Mouse (Mus musculus): ENCODE measurements at regions not wholly inside any gene's neighbourhood (a gene's known extent, or its start where the extent isn't known, plus 50 kb on each side); places are given as distances from the start of the nearest gene placed in this dataset.

- 85% methylated on average over 2 of the region's 2 CpGs for WGBS
- ATAC-seq (ENCODE audit: low FRiP score, low TSS enrichment): no peak
Observed at GRCm38 (mm10) chr13:35241443-35241842, 214.5 kb upstream of the Eci2 start.

GRCm38 (mm10) chr13:35243946-35244345 lies 217.1 kb upstream of the Eci2 start:
- H3K27ac ChIP-seq (ENCODE audit: low read depth, low read length): no peak overlapping the region
- H3K36me3 ChIP-seq (ENCODE audit: control insufficient read depth, insufficient read depth, low read length): no peaks in the 10 kb centered on the region

More at GRCm38 (mm10) chr13:35241443-35241842, 214.5 kb upstream of the Eci2 start:
- Histone ChIP-seq H3K27ac (ENCODE audit: low read depth, low read length) (no peak overlapping the region), H3K4me1 (ENCODE audit: control insufficient read depth, insufficient read depth, low read length) (no peaks in the 10 kb centered on the region), H3K9ac (ENCODE audit: low read depth, low read length) (no peak overlapping the region), H3K27me3 (ENCODE audit: control insufficient read depth, insufficient read depth, low read length) (no peaks in the 10 kb centered on the region), H3K4me3 (ENCODE audit: low read length) (no peak overlapping the region), H3K4me2 (replicated peaks; ENCODE audit: low read depth, low read length) (no peak overlapping the region), H3K36me3 (ENCODE audit: control insufficient read depth, insufficient read depth, low read length) (no peaks in the 10 kb centered on the region), H3K9me3 (ENCODE audit: control insufficient read depth, low read length) (no peaks in the 10 kb centered on the region)

GRCm38 (mm10) chr13:35257386-35257785 lies 230.5 kb upstream of the Eci2 start:
- no peak overlapping the region for H3K4me3 ChIP-seq (ENCODE audit: low read length)

More at GRCm38 (mm10) chr13:35243946-35244345, 217.1 kb upstream of the Eci2 start:
- Histone ChIP-seq H3K9ac (ENCODE audit: low read depth, low read length) (no peak overlapping the region), H3K4me2 (replicated peaks; ENCODE audit: low read depth, low read length) (no peak overlapping the region), H3K9me3 (ENCODE audit: control insufficient read depth, low read length) (no peaks in the 10 kb centered on the region), H3K4me3 (ENCODE audit: low read length) (no peak overlapping the region), H3K27me3 (ENCODE audit: control insufficient read depth, insufficient read depth, low read length) (no peaks in the 10 kb centered on the region), H3K4me1 (ENCODE audit: control insufficient read depth, insufficient read depth, low read length) (no peaks in the 10 kb centered on the region)
- ATAC-seq (ENCODE audit: low FRiP score, low TSS enrichment): no peak

GRCm38 (mm10) chr13:35258720-35259119 lies 231.8 kb upstream of the Eci2 start:
- no peak overlapping the region for H3K27ac ChIP-seq (ENCODE audit: low read depth, low read length)
- WGBS: 93% methylated on average over 1 of the region's 1 CpGs
- H3K27me3 ChIP-seq (ENCODE audit: control insufficient read depth, insufficient read depth, low read length): no peaks in the 10 kb centered on the region

More at GRCm38 (mm10) chr13:35257386-35257785, 230.5 kb upstream of the Eci2 start:
- ATAC-seq (ENCODE audit: low FRiP score, low TSS enrichment): no peak
- no peaks in the 10 kb centered on the region for H3K9me3 ChIP-seq (ENCODE audit: control insufficient read depth, low read length)
- 87% methylated on average over 2 of the region's 2 CpGs for WGBS
- no peak overlapping the region for H3K4me2 ChIP-seq (replicated peaks; ENCODE audit: low read depth, low read length)
- H3K4me1 ChIP-seq (ENCODE audit: control insufficient read depth, insufficient read depth, low read length): no peaks in the 10 kb centered on the region
- H3K27me3 ChIP-seq (ENCODE audit: control insufficient read depth, insufficient read depth, low read length): no peaks in the 10 kb centered on the region
- H3K27ac ChIP-seq (ENCODE audit: low read depth, low read length): no peak overlapping the region
- no peak overlapping the region for H3K9ac ChIP-seq (ENCODE audit: low read depth, low read length)
- H3K36me3 ChIP-seq (ENCODE audit: control insufficient read depth, insufficient read depth, low read length): no peaks in the 10 kb centered on the region

GRCm38 (mm10) chr13:35283959-35284358 lies 257.1 kb upstream of the Eci2 start:
- Histone ChIP-seq H3K9ac (ENCODE audit: low read depth, low read length) (no peak overlapping the region), H3K9me3 (ENCODE audit: control insufficient read depth, low read length) (no peaks in the 10 kb centered on the region), H3K4me3 (ENCODE audit: low read length) (no peak overlapping the region), H3K27me3 (ENCODE audit: control insufficient read depth, insufficient read depth, low read length) (no peaks in the 10 kb centered on the region), H3K27ac (ENCODE audit: low read depth, low read length) (no peak overlapping the region), H3K4me2 (replicated peaks; ENCODE audit: low read depth, low read length) (no peak overlapping the region), H3K4me1 (ENCODE audit: control insufficient read depth, insufficient read depth, low read length) (no peaks in the 10 kb centered on the region), H3K36me3 (ENCODE audit: control insufficient read depth, insufficient read depth, low read length) (no peaks in the 10 kb centered on the region)
- 0 out of 2 replicates have a peak, but pooled peaks have one; percentile 49 for ATAC-seq (ENCODE audit: low FRiP score, low TSS enrichment)
- 54% methylated on average over 1 of the region's 1 CpGs for WGBS

More at GRCm38 (mm10) chr13:35258720-35259119, 231.8 kb upstream of the Eci2 start:
- no peak overlapping the region for H3K4me3 ChIP-seq (ENCODE audit: low read length)
- no peaks in the 10 kb centered on the region for H3K4me1 ChIP-seq (ENCODE audit: control insufficient read depth, insufficient read depth, low read length)
- no peak for ATAC-seq (ENCODE audit: low FRiP score, low TSS enrichment)
- H3K9me3 ChIP-seq (ENCODE audit: control insufficient read depth, low read length): no peaks in the 10 kb centered on the region
- no peaks in the 10 kb centered on the region for H3K36me3 ChIP-seq (ENCODE audit: control insufficient read depth, insufficient read depth, low read length)
- no peak overlapping the region for H3K4me2 ChIP-seq (replicated peaks; ENCODE audit: low read depth, low read length)
- H3K9ac ChIP-seq (ENCODE audit: low read depth, low read length): no peak overlapping the region

GRCm38 (mm10) chr13:35302088-35302487 lies 275.2 kb upstream of the Eci2 start:
- Histone ChIP-seq H3K36me3 (ENCODE audit: control insufficient read depth, insufficient read depth, low read length) (no peaks in the 10 kb centered on the region), H3K4me1 (ENCODE audit: control insufficient read depth, insufficient read depth, low read length) (no peaks in the 10 kb centered on the region)
- no peak for ATAC-seq (ENCODE audit: low FRiP score, low TSS enrichment)

GRCm38 (mm10) chr13:35316772-35317171 lies 289.9 kb upstream of the Eci2 start:
- no peaks in the 10 kb centered on the region for H3K4me1 ChIP-seq (ENCODE audit: control insufficient read depth, insufficient read depth, low read length)
- WGBS: 91% methylated on average over 1 of the region's 1 CpGs

More at GRCm38 (mm10) chr13:35302088-35302487, 275.2 kb upstream of the Eci2 start:
- H3K27ac ChIP-seq (ENCODE audit: low read depth, low read length): no peak overlapping the region
- no peak overlapping the region for H3K4me2 ChIP-seq (replicated peaks; ENCODE audit: low read depth, low read length)
- WGBS: 69% methylated on average over 1 of the region's 1 CpGs
- no peaks in the 10 kb centered on the region for H3K9me3 ChIP-seq (ENCODE audit: control insufficient read depth, low read length)
- H3K4me3 ChIP-seq (ENCODE audit: low read length): no peak overlapping the region
- no peaks in the 10 kb centered on the region for H3K27me3 ChIP-seq (ENCODE audit: control insufficient read depth, insufficient read depth, low read length)
- no peak overlapping the region for H3K9ac ChIP-seq (ENCODE audit: low read depth, low read length)

GRCm38 (mm10) chr13:35326682-35327242 lies 299.9 kb upstream of the Eci2 start:
- Histone ChIP-seq H3K4me3 (ENCODE audit: low read length) (no peak overlapping the region), H3K4me1 (ENCODE audit: control insufficient read depth, insufficient read depth, low read length) (no peaks in the 10 kb centered on the region), H3K27me3 (ENCODE audit: control insufficient read depth, insufficient read depth, low read length) (no peaks in the 10 kb centered on the region), H3K27ac (ENCODE audit: low read depth, low read length) (no peak overlapping the region), H3K36me3 (ENCODE audit: control insufficient read depth, insufficient read depth, low read length) (no peaks in the 10 kb centered on the region), H3K4me2 (replicated peaks; ENCODE audit: low read depth, low read length) (no peak overlapping the region), H3K9me3 (ENCODE audit: control insufficient read depth, low read length) (no peaks in the 10 kb centered on the region), H3K9ac (ENCODE audit: low read depth, low read length) (no peak overlapping the region)
- no peak for ATAC-seq (ENCODE audit: low FRiP score, low TSS enrichment)
- WGBS: 65% methylated on average over 10 of the region's 10 CpGs

More at GRCm38 (mm10) chr13:35316772-35317171, 289.9 kb upstream of the Eci2 start:
- H3K4me3 ChIP-seq (ENCODE audit: low read length): no peak overlapping the region
- H3K4me2 ChIP-seq (replicated peaks; ENCODE audit: low read depth, low read length): no peak overlapping the region
- no peak for ATAC-seq (ENCODE audit: low FRiP score, low TSS enrichment)
- no peaks in the 10 kb centered on the region for H3K9me3 ChIP-seq (ENCODE audit: control insufficient read depth, low read length)
- H3K36me3 ChIP-seq (ENCODE audit: control insufficient read depth, insufficient read depth, low read length): no peaks in the 10 kb centered on the region
- H3K27me3 ChIP-seq (ENCODE audit: control insufficient read depth, insufficient read depth, low read length): no peaks in the 10 kb centered on the region
- H3K27ac ChIP-seq (ENCODE audit: low read depth, low read length): no peak overlapping the region
- no peak overlapping the region for H3K9ac ChIP-seq (ENCODE audit: low read depth, low read length)

GRCm38 (mm10) chr13:35328320-35328719 lies 301.4 kb upstream of the Eci2 start:
- Histone ChIP-seq H3K27ac (ENCODE audit: low read depth, low read length) (no peak overlapping the region), H3K36me3 (ENCODE audit: control insufficient read depth, insufficient read depth, low read length) (no peaks in the 10 kb centered on the region), H3K4me2 (replicated peaks; ENCODE audit: low read depth, low read length) (no peak overlapping the region), H3K9me3 (ENCODE audit: control insufficient read depth, low read length) (no peaks in the 10 kb centered on the region), H3K9ac (ENCODE audit: low read depth, low read length) (no peak overlapping the region), H3K4me1 (ENCODE audit: control insufficient read depth, insufficient read depth, low read length) (no peaks in the 10 kb centered on the region), H3K4me3 (ENCODE audit: low read length) (no peak overlapping the region), H3K27me3 (ENCODE audit: control insufficient read depth, insufficient read depth, low read length) (no peaks in the 10 kb centered on the region)
- no peak for ATAC-seq (ENCODE audit: low FRiP score, low TSS enrichment)
- 76% methylated on average over 2 of the region's 2 CpGs for WGBS
